Mouse (Mus musculus) myocyte (in vitro differentiated cells): ENCODE measurements around the gene Pex11g.

Source experiments
- CEBPB ChIP-seq: IDR thresholded peaks from 2 replicates; pipeline ENCODE4 v1.6.1; 2011; ENCODE audit warnings: mild to moderate bottlenecking, moderate library complexity; ENCODE audit not compliant: poor library complexity, insufficient read depth, severe bottlenecking
- E2F4 ChIP-seq: IDR thresholded peaks from one replicate; pipeline ENCODE4 v1.6.1; 2011; ENCODE audit warnings: mild to moderate bottlenecking, control low read depth, moderate library complexity; ENCODE audit not compliant: insufficient read depth
- MAX ChIP-seq: IDR thresholded peaks from one replicate; pipeline ENCODE4 v1.6.1; 2011; ENCODE audit warnings: low read depth, mild to moderate bottlenecking, control low read depth
- MYOD1 ChIP-seq, 3 experiments: IDR thresholded peaks; one replicate each; pipeline ENCODE4 v1.6.1; 2011; ENCODE audit warnings: control low read depth in 2 of 3, low read depth in 2 of 3, mild to moderate bottlenecking in 2 of 3, moderate library complexity in 1 of 3; ENCODE audit not compliant: insufficient read length in 2 of 3, control insufficient read depth in 1 of 3
- MYOG ChIP-seq, 3 experiments: IDR thresholded peaks; one replicate each; pipeline ENCODE4 v1.6.1; 2011; ENCODE audit warnings: control low read depth in 2 of 3, low read depth in 2 of 3, mild to moderate bottlenecking in 2 of 3; ENCODE audit not compliant: insufficient read length in 2 of 3, control insufficient read depth in 1 of 3, insufficient read depth in 1 of 3
- POLR2A ChIP-seq: IDR thresholded peaks from one replicate; pipeline ENCODE4 v1.6.1; 2011; ENCODE audit warnings: low read depth, mild to moderate bottlenecking, control low read depth, moderate library complexity; ENCODE audit not compliant: insufficient read length
- POLR2AphosphoS2 ChIP-seq: IDR thresholded peaks from one replicate; pipeline ENCODE4 v1.6.1; 2011; ENCODE audit warnings: low read depth, control low read depth; ENCODE audit not compliant: insufficient read length
- REST ChIP-seq: IDR thresholded peaks from one replicate; pipeline ENCODE4 v1.6.1; 2011; ENCODE audit warnings: mild to moderate bottlenecking, control low read depth, moderate library complexity; ENCODE audit not compliant: insufficient read depth, insufficient read length
- TCF12 ChIP-seq: IDR thresholded peaks from one replicate; pipeline ENCODE4 v1.6.1; 2011; ENCODE audit warnings: mild to moderate bottlenecking, control low read depth; ENCODE audit not compliant: poor library complexity, insufficient read depth, severe bottlenecking
- TCF3 ChIP-seq: IDR thresholded peaks from one replicate; pipeline ENCODE4 v1.6.1; 2011; ENCODE audit warnings: low read depth, control low read depth; ENCODE audit not compliant: insufficient read length
- USF1 ChIP-seq: IDR thresholded peaks from one replicate; pipeline ENCODE4 v1.6.1; 2011; ENCODE audit warnings: low read depth, mild to moderate bottlenecking, control low read depth, moderate library complexity

DNA sequence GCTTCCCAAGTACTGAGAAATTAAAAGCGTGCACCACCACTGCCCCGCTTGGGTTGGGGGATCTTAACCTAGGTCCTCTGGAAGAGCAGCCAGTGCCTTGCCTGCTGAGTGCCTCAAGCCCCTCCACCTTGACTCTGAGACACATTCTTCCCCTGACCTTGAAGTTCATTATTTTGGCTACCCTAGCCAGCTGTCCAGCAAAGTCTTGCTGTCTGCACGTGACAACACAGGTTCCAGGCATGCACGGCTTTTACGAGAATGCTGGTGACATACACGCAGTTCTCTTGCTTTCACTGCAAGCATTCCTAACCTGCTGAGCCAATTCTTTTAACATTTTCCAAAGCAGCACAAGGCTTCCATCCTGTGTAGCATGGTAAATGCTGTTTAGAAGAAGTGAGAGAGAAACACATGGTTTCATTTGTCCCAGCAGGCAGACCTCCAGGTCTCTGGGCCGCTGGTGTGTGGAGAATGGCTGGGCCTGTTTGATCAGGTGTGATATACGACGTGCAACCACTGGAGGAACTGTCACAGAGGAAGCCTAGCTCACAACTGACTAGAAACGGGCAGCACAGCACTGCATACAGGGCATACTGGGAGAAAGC is 47.3 kb downstream of the Pex11g start:
- TF ChIP-seq MAX (no peak), USF1 (no peak), POLR2AphosphoS2 (no peak), POLR2A (no peak), CEBPB (no peak), MYOG (IDR thresholded peaks at IDR 0.05; ENCODE audit: control insufficient read depth in 1 of 3, insufficient read depth in 1 of 3, insufficient read length in 2 of 3, low read depth in 2 of 3) (no peak), E2F4 (no peak), TCF3 (no peak), TCF12 (no peak), MYOD1 (IDR thresholded peaks at IDR 0.05; ENCODE audit: control insufficient read depth in 1 of 3, insufficient read length in 2 of 3, low read depth in 2 of 3) (no peak), REST (no peak)
